Mouse (Mus musculus) kidney, adult 2 months (tissue): Measurements from ENCODE around the gene 4930558C23Rik. TPM values are rescaled to one million over a fixed set of nuclear protein-coding genes. Genes with fewer than 3 reads are reported as not detected.

Source experiments
- DNase-seq: peaks from one replicate; pipeline ENCODE4 v3.0.0; 2021
- H3K27ac ChIP-seq: fragments of 200-500 bp; 2 replicates; pipeline ENCODE4 v1.5.1; 2012; ENCODE audit warnings: low read depth, low read length, control low read depth, inconsistent platforms; ENCODE audit not compliant: insufficient read depth
- H3K27me3 ChIP-seq: fragments of 200-500 bp; replicated peaks from 2 replicates; pipeline ENCODE4 v1.6.1; 2012; ENCODE audit warnings: mild to moderate bottlenecking, moderate library complexity, low read length, inconsistent platforms; ENCODE audit not compliant: control insufficient read depth, insufficient read depth
- H3K36me3 ChIP-seq: fragments of 200-500 bp; 2 replicates; pipeline ENCODE4 v1.6.1; 2012; ENCODE audit warnings: mild to moderate bottlenecking, moderate library complexity, low read length, inconsistent platforms; ENCODE audit not compliant: control insufficient read depth, insufficient read depth
- H3K4me1 ChIP-seq: fragments of 200-500 bp; 2 replicates; pipeline ENCODE4 v1.6.1; 2011; ENCODE audit warnings: low read length; ENCODE audit not compliant: control insufficient read depth, insufficient read depth
- H3K4me3 ChIP-seq: fragments of 200-500 bp; 2 replicates; pipeline ENCODE4 v1.5.1; 2011; ENCODE audit warnings: mild to moderate bottlenecking, low read depth, low read length, control low read depth; ENCODE audit not compliant: insufficient read depth
- CTCF ChIP-seq: fragments of 200-500 bp; conservative IDR thresholded peaks from 2 replicates; pipeline ENCODE4 v1.5.1; 2011; ENCODE audit warnings: low read depth, mild to moderate bottlenecking, control low read depth, low read length, moderate library complexity, mixed read lengths; ENCODE audit not compliant: insufficient read depth, insufficient read length
- POLR2A ChIP-seq: fragments of 200-500 bp; IDR thresholded peaks from one replicate; pipeline ENCODE4 v1.6.1; 2011; ENCODE audit warnings: low read depth, low read length, control low read depth
- WGBS: fragments of 180-500 bp; shearing (Covaris S2); methylation state at CpG from one replicate; pipeline ENCODE4 v1.1.7; 2018; 5-methylcytosine and 5-hydroxymethylcytosine counted together
- polyA plus RNA-seq: library from polyadenylated mRNA; depleted of rRNA; stranded (reverse); fragments of >200 nt; gene quantifications from 2 replicates; pipeline ENCODE4 v1.2.3, GENCODE M21; 2012

Gene 4930558C23Rik
- polyA plus RNA-seq, 1 experiment = not detected

- Histone ChIP-seq H3K4me3 (no peak overlapping the region), H3K27me3 (no peaks in the 10 kb centered on the region), H3K27ac (no peak overlapping the region), H3K36me3 (no peaks in the 10 kb centered on the region), H3K4me1 (no peaks in the 10 kb centered on the region)
- no peak for DNase-seq
- no peak for TF ChIP-seq POLR2A
- TF ChIP-seq CTCF = no peak
- 95% methylated on average over 6 of the region's 6 CpGs for WGBS
Observed at GRCm38 (mm10) chr3:95417866-95418265, 15.2 kb upstream of the 4930558C23Rik start.

DNA sequence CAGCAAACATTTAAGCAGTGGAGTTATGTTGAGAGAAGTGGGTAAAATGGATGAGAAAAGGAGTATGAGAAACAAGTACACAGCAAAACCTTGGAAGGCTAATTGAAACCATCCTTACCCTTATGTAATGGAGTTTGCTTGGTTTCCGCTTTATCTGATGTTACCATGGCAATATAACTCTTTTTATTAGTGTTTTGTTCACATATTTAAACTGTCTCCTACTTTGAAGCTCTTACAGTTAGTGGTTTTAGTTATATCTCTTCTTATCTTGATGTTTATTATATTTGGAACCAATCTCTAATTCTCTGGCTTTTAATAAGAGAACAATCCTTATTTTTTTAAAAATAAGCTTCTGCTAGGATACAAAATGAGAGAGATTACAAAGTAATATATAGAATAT lies 9.6 kb upstream of the 4930558C23Rik start:
- H3K36me3 ChIP-seq = no peaks in the 10 kb centered on the region
- no peaks in the 10 kb centered on the region for H3K27me3 ChIP-seq
- H3K4me3 ChIP-seq = no peak overlapping the region
- no peaks in the 10 kb centered on the region for H3K4me1 ChIP-seq
- DNase-seq = no peak
- no peak overlapping the region for H3K27ac ChIP-seq
- 78% methylated on average over 1 of the region's 1 CpGs for WGBS
- TF ChIP-seq CTCF (no peak), POLR2A (no peak)

DNA sequence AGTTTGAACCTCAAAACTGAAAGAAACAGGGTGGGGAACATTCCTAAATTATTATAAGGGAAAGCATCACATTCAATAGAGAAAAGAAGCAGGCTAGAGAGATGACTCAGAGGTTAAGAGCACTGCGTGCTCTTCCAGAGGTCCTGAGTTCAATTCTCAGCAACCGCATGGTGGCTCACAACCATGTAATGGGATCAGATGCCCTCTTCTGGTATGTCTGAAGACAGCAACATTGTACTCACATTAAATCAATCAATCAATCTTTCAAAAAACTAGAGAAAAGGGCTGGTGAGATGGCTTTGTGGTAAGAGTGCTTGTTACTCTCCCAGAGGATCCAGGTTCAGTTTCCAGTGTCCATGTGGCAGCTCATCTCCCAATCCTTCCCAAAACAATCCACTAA lies 6.2 kb upstream of the 4930558C23Rik start:
- H3K36me3 ChIP-seq = no peaks in the 10 kb centered on the region
- no peaks in the 10 kb centered on the region for H3K27me3 ChIP-seq
- no peak overlapping the region for H3K4me3 ChIP-seq
- no peak for DNase-seq
- no peak for TF ChIP-seq POLR2A
- TF ChIP-seq CTCF = 0 out of 2 replicates have a peak, but pooled peaks have one; percentile 1
- WGBS = 93% methylated on average over 2 of the region's 2 CpGs
- H3K27ac ChIP-seq = no peak overlapping the region
- H3K4me1 ChIP-seq = no peaks in the 10 kb centered on the region

DNA sequence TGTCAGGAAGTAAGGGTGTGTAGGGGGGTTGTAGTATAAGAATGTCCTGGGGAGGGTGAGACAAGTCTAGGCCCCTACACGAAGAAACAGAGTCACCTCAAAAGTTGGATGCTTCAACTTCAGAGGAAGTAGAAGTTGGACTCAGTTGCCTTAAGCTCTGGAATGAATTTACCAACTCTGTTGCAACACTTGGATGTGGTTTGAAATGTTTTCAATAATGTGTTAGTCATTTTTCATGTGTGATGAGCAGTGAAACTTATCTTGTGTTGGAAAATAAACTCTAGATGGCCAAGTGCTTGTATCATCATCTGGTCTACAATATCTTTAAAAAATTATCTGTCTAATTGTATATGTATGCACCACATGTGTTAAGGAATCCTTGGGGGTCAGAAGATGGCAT lies 5.1 kb upstream of the 4930558C23Rik start:
- Histone ChIP-seq H3K4me3 (no peak overlapping the region), H3K27ac (no peak overlapping the region), H3K36me3 (no peaks in the 10 kb centered on the region), H3K27me3 (no peaks in the 10 kb centered on the region), H3K4me1 (no peaks in the 10 kb centered on the region)
- 84% methylated on average over 1 of the region's 1 CpGs for WGBS
- DNase-seq = no peak
- TF ChIP-seq CTCF (no peak), POLR2A (no peak)

DNA sequence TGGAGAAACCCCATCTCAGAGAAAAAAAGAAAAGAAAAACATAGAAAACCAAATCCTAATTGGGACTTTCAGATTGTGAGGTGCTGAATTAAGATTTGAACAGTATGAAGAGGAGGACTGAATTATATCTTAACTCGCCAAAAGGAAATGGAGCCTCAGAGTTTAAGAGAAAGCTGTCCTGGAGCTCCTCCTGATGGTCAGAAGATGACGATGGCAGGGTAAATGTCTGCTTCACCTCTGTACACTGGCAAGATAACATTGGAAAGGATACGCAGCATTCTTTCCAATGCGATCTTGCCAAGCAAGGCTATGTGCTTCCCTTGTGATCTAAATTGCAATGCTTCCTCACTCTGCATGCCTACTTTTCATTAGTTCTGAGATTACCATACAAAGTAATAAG lies 8.3 kb downstream of the 4930558C23Rik start:
- H3K36me3 ChIP-seq = no peaks in the 10 kb centered on the region
- TF ChIP-seq CTCF (peak; percentile 58), POLR2A (no peak)
- DNase-seq = peak; percentile 54
- no peaks in the 10 kb centered on the region for H3K27me3 ChIP-seq
- no peak overlapping the region for H3K27ac ChIP-seq
- H3K4me1 ChIP-seq = no peaks in the 10 kb centered on the region
- WGBS = 58% methylated on average over 4 of the region's 4 CpGs
- H3K4me3 ChIP-seq = no peak overlapping the region

DNA sequence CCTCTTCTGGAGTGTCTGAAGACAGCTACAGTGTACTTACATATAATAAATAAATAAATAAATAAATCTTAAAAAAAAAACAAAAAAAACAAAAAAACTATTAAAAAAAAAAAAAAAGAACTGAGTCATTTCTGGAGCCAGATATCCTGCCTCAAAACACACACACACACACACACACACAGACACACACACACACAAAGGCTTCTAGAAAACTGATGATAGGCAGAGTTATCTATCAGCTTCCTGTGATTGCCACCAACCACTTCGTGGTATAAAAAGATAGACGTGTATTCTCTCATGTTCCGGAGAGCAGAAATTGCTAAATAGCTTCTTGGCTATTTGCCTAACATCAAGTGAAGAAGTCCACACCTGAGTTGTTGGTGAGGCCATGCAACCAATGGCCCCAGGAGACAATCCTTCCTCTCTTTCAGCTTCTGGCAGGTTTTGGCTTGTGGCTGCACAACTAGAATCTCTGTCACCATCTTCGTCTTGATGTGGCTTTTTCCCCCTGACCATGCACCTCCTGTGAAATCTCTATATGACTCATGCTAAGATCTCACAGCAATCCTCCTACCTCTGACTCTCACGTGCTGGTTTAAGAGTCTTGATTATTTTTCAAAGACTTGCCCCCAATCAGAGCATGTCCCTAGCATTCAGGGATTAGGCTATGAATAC lies 17.1 kb downstream of the 4930558C23Rik start:
- H3K36me3 ChIP-seq = no peaks in the 10 kb centered on the region
- no peaks in the 10 kb centered on the region for H3K4me1 ChIP-seq
- DNase-seq = no peak
- H3K27ac ChIP-seq = no peak overlapping the region
- no peaks in the 10 kb centered on the region for H3K27me3 ChIP-seq
- no peak overlapping the region for H3K4me3 ChIP-seq
- WGBS = 82% methylated on average over 5 of the region's 5 CpGs
- TF ChIP-seq CTCF (no peak), POLR2A (no peak)

- WGBS = 87% methylated on average over 10 of the region's 10 CpGs
- Histone ChIP-seq H3K27me3 (no peaks in the 10 kb centered on the region), H3K4me1 (no peaks in the 10 kb centered on the region), H3K36me3 (no peaks in the 10 kb centered on the region), H3K4me3 (no peak overlapping the region), H3K27ac (no peak overlapping the region)
- DNase-seq = no peak
- TF ChIP-seq CTCF = no peak
- no peak for TF ChIP-seq POLR2A
Observed at GRCm38 (mm10) chr3:95373208-95373607, 29.4 kb downstream of the 4930558C23Rik start.
